Mouse (Mus musculus) stomach, postnatal 0 days (tissue): ENCODE data around the gene Gm43552. TPM values are rescaled to one million over a fixed set of nuclear protein-coding genes. Genes with fewer than 3 reads are reported as not detected.

Experiments
- ATAC-seq: fragments of 200-750 bp; cut with Nextera tagmentation; 2 replicates; pipeline ENCODE4 v1.8.0; 2017; ENCODE audit not compliant: low FRiP score, low TSS enrichment
- DNase-seq: peaks from one replicate; pipeline ENCODE4 v3.0.0-alpha.2; 2016; ENCODE audit warnings: low spot score
- H3K27ac ChIP-seq: fragments of 300-500 bp; sonication (generic); replicated peaks from 2 replicates; pipeline ENCODE4 v1.5.1; 2014; ENCODE audit warnings: mild to moderate bottlenecking, control low read depth
- H3K27me3 ChIP-seq: fragments of 300-500 bp; sonication (generic); 2 replicates; pipeline ENCODE4 v1.6.1; 2014; ENCODE audit warnings: low read length; ENCODE audit not compliant: control insufficient read depth, insufficient read depth
- H3K36me3 ChIP-seq: fragments of 300-500 bp; sonication (generic); 2 replicates; pipeline ENCODE4 v1.6.1; 2014; ENCODE audit warnings: low read length, mixed read lengths; ENCODE audit not compliant: control insufficient read depth, insufficient read depth
- H3K4me1 ChIP-seq: fragments of 300-500 bp; sonication (generic); replicated peaks from 2 replicates; pipeline ENCODE4 v1.6.1; 2014; ENCODE audit warnings: antibody characterized with exemption; ENCODE audit not compliant: control insufficient read depth, insufficient read depth
- H3K4me2 ChIP-seq: fragments of 300-500 bp; sonication (generic); replicated peaks from 2 replicates; pipeline ENCODE4 v1.6.1; 2014; ENCODE audit warnings: low read depth, mild to moderate bottlenecking, control low read depth, moderate library complexity
- H3K4me3 ChIP-seq: fragments of 300-500 bp; sonication (generic); 2 replicates; pipeline ENCODE4 v1.5.1; 2014; ENCODE audit warnings: low read depth, low read length, control low read depth
- H3K9ac ChIP-seq: fragments of 300-500 bp; sonication (generic); 2 replicates; pipeline ENCODE4 v1.6.1; 2014; ENCODE audit warnings: mild to moderate bottlenecking, low read length, control low read depth, mixed read lengths
- H3K9me3 ChIP-seq: fragments of 300-500 bp; sonication (generic); 2 replicates; pipeline ENCODE4 v1.6.1; 2016; ENCODE audit warnings: low read length; ENCODE audit not compliant: control insufficient read depth
- CTCF ChIP-seq: IDR thresholded peaks from 2 replicates; pipeline ENCODE4 v1.5.1; 2016; ENCODE audit warnings: antibody characterized with exemption, low read depth, mild to moderate bottlenecking, moderate library complexity
- EP300 ChIP-seq: optimal IDR thresholded peaks from 2 replicates; pipeline ENCODE3; 2016; ENCODE audit warnings: antibody characterized with exemption
- WGBS: fragments of 180-500 bp; shearing (Covaris S2); extraction: QIAGEN DNeasy Blood & Tissue Kit; methylation state at CpG from one replicate; pipeline ENCODE4 v1.1.7; 2014; 5-methylcytosine and 5-hydroxymethylcytosine counted together
- polyA plus RNA-seq: library from polyadenylated mRNA; unstranded; fragments of >200 nt; fragmentation: Nextera tagmentation; extraction: Ambion mirVana; gene quantifications from 2 replicates; pipeline ENCODE4 v1.2.1, GENCODE M21; 2015

Gene Gm43552
- polyA plus RNA-seq, 1 experiment from 2014 or later: not detected

DNA sequence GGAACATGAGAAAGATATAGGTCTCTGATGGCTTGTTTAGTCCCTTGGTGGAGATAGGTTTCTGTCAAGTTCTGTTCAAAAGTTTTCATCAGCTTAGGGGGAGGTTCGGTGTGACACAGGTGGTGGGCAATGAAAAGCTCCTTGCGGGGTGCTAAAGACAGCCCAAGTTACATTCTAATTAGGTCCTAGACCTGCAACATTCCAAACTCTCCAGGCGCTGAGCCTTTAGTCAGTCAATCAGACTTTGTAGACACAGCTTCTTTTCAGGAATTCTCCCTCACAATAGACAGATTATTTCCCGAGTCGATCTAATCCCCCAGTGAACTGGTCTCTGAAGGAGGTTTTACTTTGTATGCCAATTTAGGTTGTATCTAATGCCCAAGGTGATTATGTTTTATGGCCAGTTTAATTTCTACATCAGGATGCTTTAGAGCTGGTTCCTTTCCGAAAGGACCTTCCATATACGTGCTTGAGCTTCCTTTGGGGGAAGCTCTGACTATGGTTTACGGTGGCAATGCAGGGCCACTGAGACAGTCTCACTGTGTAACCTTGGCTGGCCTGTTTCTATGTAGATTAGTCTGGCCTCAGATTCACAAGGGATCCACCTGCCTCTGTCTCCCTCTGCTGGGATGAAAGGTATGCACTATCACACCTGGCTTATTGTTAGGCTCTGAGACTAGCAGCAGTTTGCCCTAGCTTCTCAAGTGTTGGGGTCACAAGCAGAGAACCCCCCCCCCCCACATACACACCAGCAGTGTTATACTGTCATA lies 33.2 kb upstream of the Gm43552 start:
- 23% methylated on average over 8 of the region's 8 CpGs for WGBS
- ATAC-seq: no peak

DNA sequence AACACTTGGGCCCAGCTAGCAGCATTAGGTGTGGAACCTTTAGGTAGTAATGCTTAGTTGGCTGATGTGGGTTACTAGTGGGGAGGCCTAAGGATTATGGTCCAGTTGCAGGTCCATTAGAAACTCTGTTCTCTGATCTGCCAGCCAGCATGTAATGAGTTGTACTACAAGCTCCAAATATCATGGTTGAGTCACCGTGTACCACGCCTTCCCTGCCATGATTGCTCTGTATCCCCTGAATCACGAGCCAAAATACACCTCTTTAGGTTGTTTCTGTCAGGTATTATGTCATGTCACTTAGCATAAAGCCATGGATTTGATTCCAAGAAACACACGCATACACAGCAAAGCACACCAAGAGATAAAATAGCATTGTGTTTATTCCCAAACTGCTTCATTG lies 32.2 kb upstream of the Gm43552 start:
- Histone ChIP-seq H3K9ac (no peak overlapping the region), H3K4me2 (no peak overlapping the region), H3K27me3 (no peaks in the 10 kb centered on the region), H3K9me3 (no peaks in the 10 kb centered on the region), H3K4me3 (no peak overlapping the region), H3K4me1 (no peaks in the 10 kb centered on the region), H3K27ac (peak overlapping the region; percentile 49; the same call in 1 of the 2 replicates), H3K36me3 (no peaks in the 10 kb centered on the region)
- DNase-seq (no peak), ATAC-seq (peak; percentile 63)
- TF ChIP-seq CTCF (no peak), EP300 (no peak)
- 61% methylated on average over 4 of the region's 4 CpGs for WGBS

More for the DNA sequence above, 33.2 kb upstream of the Gm43552 start:
- TF ChIP-seq CTCF (peak; percentile 77), EP300 (no peak)
- no peak overlapping the region for H3K4me2 ChIP-seq
- peak; percentile 43 for DNase-seq
- no peaks in the 10 kb centered on the region for H3K4me1 ChIP-seq
- no peaks in the 10 kb centered on the region for H3K9me3 ChIP-seq
- no peak overlapping the region for H3K4me3 ChIP-seq
- H3K36me3 ChIP-seq: no peaks in the 10 kb centered on the region
- H3K27me3 ChIP-seq: no peaks in the 10 kb centered on the region
- H3K9ac ChIP-seq: no peak overlapping the region
- no peak overlapping the region for H3K27ac ChIP-seq

DNA sequence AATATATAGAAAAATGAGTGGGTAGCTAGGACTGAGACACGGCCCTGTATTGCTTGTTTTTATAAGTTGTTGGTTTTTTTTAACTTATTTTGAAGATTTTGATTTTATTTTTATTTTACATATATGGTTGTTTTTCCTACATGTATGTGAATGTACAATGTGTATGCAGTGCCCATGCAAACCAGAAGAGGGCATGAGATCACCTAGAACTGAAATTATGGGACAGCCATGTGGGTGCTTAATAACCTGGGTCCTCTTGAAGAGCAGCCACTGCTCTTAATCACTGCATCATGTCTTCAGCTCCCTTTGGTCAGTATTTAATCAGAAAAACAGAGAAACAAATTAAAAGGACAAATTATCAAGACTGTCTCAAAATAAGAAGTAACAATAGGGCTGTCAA lies 29.2 kb upstream of the Gm43552 start:
- Histone ChIP-seq H3K4me3 (no peak overlapping the region), H3K4me1 (no peaks in the 10 kb centered on the region), H3K36me3 (no peaks in the 10 kb centered on the region), H3K9ac (no peak overlapping the region), H3K9me3 (no peaks in the 10 kb centered on the region), H3K4me2 (no peak overlapping the region), H3K27me3 (no peaks in the 10 kb centered on the region), H3K27ac (no peak overlapping the region)
- ATAC-seq (no peak), DNase-seq (no peak)
- 84% methylated on average over 1 of the region's 1 CpGs for WGBS
- TF ChIP-seq CTCF (peak; percentile 57), EP300 (no peak)

DNA sequence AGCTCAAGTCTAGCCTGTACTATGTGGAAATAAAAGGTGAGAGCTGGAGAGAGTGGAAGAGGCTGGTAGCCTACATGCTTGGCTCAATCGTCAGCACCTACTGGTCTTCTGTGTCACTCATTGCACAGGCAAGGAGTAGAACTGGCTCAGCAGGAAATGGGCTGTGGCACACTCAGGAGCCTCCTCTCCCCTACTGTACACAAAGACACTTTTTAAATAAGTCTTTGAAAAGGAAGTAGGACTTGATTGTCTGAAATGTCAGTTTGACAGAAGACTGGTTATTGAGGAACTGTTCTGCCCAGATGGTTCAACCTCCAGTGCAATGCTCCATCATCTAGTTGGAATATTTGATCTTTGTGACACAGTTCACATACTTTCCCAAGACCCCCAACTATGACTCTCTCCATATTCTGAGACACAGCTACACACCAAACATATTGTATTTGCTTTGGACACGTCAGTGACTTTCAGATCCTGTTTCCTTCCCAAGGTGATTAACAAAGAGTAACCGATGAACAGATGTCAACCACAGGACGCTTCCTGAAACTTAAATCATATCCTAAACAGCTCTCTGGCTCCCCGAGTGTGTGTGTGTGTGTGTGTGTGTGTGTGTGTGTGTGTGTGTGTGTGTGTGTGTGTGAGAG lies 22.1 kb upstream of the Gm43552 start:
- H3K36me3 ChIP-seq: no peaks in the 10 kb centered on the region
- peak; percentile 97 for ATAC-seq
- peak overlapping the region; percentile 78 for H3K27ac ChIP-seq
- no peak overlapping the region for H3K9ac ChIP-seq
- 31% methylated on average over 5 of the region's 5 CpGs for WGBS
- DNase-seq: peak; percentile 78
- no peaks in the 10 kb centered on the region for H3K4me1 ChIP-seq
- H3K9me3 ChIP-seq: no peaks in the 10 kb centered on the region
- no peaks in the 10 kb centered on the region for H3K27me3 ChIP-seq
- no peak overlapping the region for H3K4me3 ChIP-seq
- TF ChIP-seq EP300 (no peak), CTCF (no peak)
- H3K4me2 ChIP-seq: no peak overlapping the region

DNA sequence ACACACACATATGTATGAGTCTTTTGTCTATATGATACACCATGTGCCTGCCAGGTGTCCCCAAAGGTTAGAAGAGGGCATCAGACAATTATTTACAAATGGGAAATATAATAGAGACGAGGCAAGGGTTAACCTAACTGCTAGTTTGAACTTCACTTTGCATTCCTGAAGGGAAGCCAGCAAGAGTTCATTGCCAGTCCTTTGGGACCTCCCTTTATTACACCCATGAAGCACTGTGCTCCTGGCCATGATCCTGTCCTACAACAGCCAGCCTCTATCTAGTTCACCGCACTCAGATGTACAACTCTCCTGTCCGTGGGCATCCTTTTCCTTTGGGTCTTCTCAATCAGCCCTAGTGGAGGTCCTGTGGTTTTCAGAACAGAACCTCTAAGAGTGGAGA lies 20.9 kb upstream of the Gm43552 start:
- no peak for DNase-seq
- ATAC-seq: no peak
- TF ChIP-seq EP300: no peak
- TF ChIP-seq CTCF: no peak
- H3K4me3 ChIP-seq: no peak overlapping the region
- H3K9me3 ChIP-seq: no peaks in the 10 kb centered on the region
- H3K27ac ChIP-seq: peak overlapping the region; percentile 53; the same call in 1 of the 2 replicates
- no peaks in the 10 kb centered on the region for H3K27me3 ChIP-seq
- H3K36me3 ChIP-seq: no peaks in the 10 kb centered on the region
- WGBS: 45% methylated on average over 3 of the region's 3 CpGs
- H3K9ac ChIP-seq: no peak overlapping the region
- no peaks in the 10 kb centered on the region for H3K4me1 ChIP-seq
- no peak overlapping the region for H3K4me2 ChIP-seq

DNA sequence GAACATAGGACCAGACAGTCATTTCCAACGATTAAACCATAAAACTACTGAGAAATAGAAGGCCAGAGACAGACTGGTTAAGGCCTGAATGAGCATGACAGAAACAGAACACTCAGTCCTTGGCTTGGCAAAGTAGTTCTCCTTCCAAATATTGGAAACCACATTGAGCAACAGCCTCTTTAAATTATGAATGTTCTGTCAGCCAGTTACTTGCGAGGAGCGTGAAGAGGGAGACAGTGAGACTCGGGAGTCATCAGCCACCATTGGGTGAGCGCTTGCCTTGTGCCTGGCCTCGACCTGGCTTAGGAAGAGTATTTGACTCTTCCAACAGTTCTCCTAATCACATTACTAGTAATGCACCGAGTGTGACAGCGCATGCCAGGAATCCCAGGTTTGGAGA lies 15.8 kb upstream of the Gm43552 start:
- no peaks in the 10 kb centered on the region for H3K36me3 ChIP-seq
- H3K27me3 ChIP-seq: no peaks in the 10 kb centered on the region
- H3K4me3 ChIP-seq: no peak overlapping the region
- H3K4me1 ChIP-seq: no peaks in the 10 kb centered on the region
- no peaks in the 10 kb centered on the region for H3K9me3 ChIP-seq
- no peak overlapping the region for H3K27ac ChIP-seq
- WGBS: 75% methylated on average over 8 of the region's 8 CpGs
- no peak overlapping the region for H3K4me2 ChIP-seq
- TF ChIP-seq CTCF (no peak), EP300 (no peak)
- DNase-seq: no peak
- no peak overlapping the region for H3K9ac ChIP-seq
- ATAC-seq: no peak
